ENCODE assay signal across 8 mouse cellular contexts in genomic region chr14:46885891-46886301, GRCm38 (mm10). TPM values are rescaled to one million over a fixed set of nuclear protein-coding genes. Genes with fewer than 3 reads are reported as not detected.
A peak's percentile ranks its signal among the peaks of the same experiment; 100 is the strongest.
DNase-seq lines count a peak whose midpoint lies in the region; ATAC-seq and TF ChIP-seq lines count a peak whose summit lies in the region.

No protein-coding gene starts in this region.

- H3K27ac ChIP-seq in forebrain, embryonic 11.5 days (ENCODE audit: low read depth, low read length), result no peak overlapping the region
- H3K27ac ChIP-seq in heart, postnatal 0 days (ENCODE audit: low read depth), result peak overlapping the region; percentile 96
- peak overlapping the region; percentile 95 for H3K27ac ChIP-seq in stomach, embryonic 16.5 days (ENCODE audit: low read length)

- H3K9ac ChIP-seq in forebrain, embryonic 11.5 days (ENCODE audit: low read length), result no peak overlapping the region
- peak overlapping the region; percentile 91 for H3K9ac ChIP-seq in heart, postnatal 0 days (replicated peaks; ENCODE audit: low read depth, low read length)
- peak overlapping the region; percentile 84 for H3K9ac ChIP-seq in stomach, embryonic 16.5 days (ENCODE audit: low read length)

- peak overlapping the region; percentile 58; the same call in 1 of the 2 replicates for H3K4me3 ChIP-seq in forebrain, embryonic 11.5 days (ENCODE audit: low read depth, low read length)
- H3K4me3 ChIP-seq in heart, postnatal 0 days (ENCODE audit: low read depth, low read length), result peak overlapping the region; percentile 72
- H3K4me3 ChIP-seq in stomach, embryonic 16.5 days (replicated peaks; ENCODE audit: low read length), result peak overlapping the region; percentile 72

- peak; percentile 64 for DNase-seq in 3T3-L1 (ENCODE audit: low read depth, low spot score)
- peak; percentile 11 for DNase-seq in adrenal gland, adult 8-10 months
- DNase-seq in forebrain, embryonic 11.5 days (ENCODE audit: low spot score), result peak; percentile 54
- DNase-seq in heart, postnatal 0 days (ENCODE audit: low spot score), result peak; percentile 86
- DNase-seq in kidney, postnatal 10 days, result peak; percentile 70
- DNase-seq in lung, postnatal 36 days, result peak; percentile 51
- no peak for DNase-seq in thymus, postnatal 14 days

- H3K4me1 ChIP-seq in forebrain, embryonic 11.5 days (replicated peaks; ENCODE audit: control insufficient read depth, insufficient read depth, low read length), result peaks cover 12% of the 10 kb centered on the region; the same call in 1 of the 2 replicates
- H3K4me1 ChIP-seq in heart, postnatal 0 days (ENCODE audit: control insufficient read depth, insufficient read depth), result peaks cover 34% of the 10 kb centered on the region
- peaks cover 8% of the 10 kb centered on the region for H3K4me1 ChIP-seq in stomach, embryonic 16.5 days (ENCODE audit: control insufficient read depth, insufficient read depth, low read length)

- no peaks in the 10 kb centered on the region; the same call in 1 of the 2 replicates for H3K27me3 ChIP-seq in forebrain, embryonic 11.5 days (ENCODE audit: control insufficient read depth, insufficient read depth, low read length)
- H3K27me3 ChIP-seq in heart, postnatal 0 days (ENCODE audit: control insufficient read depth, insufficient read depth, low read length), result no peaks in the 10 kb centered on the region
- no peaks in the 10 kb centered on the region for H3K27me3 ChIP-seq in stomach, embryonic 16.5 days (ENCODE audit: control insufficient read depth, insufficient read depth, low read length)

- TF ChIP-seq CTCF in heart, postnatal 0 days (IDR thresholded peaks at IDR 0.05; ENCODE audit: low read depth), result peak; percentile 28

- no peak for ATAC-seq in forebrain, embryonic 11.5 days (replicated peaks; ENCODE audit: low FRiP score)
- peak; percentile 40 for ATAC-seq in heart, postnatal 0 days (ENCODE audit: insufficient read depth, low read depth)
- ATAC-seq in stomach, embryonic 16.5 days (ENCODE audit: insufficient read depth, low FRiP score), result peak; percentile 45; the same call in 1 of the 2 replicates

- H3K9me3 ChIP-seq in forebrain, embryonic 11.5 days (ENCODE audit: control insufficient read depth, low read length), result no peaks in the 10 kb centered on the region
- H3K9me3 ChIP-seq in heart, postnatal 0 days (replicated peaks; ENCODE audit: control insufficient read depth, low read length), result no peaks in the 10 kb centered on the region
- H3K9me3 ChIP-seq in stomach, embryonic 16.5 days (replicated peaks; ENCODE audit: control insufficient read depth, low read length), result no peaks in the 10 kb centered on the region

- peak overlapping the region; percentile 80 for H3K4me2 ChIP-seq in forebrain, embryonic 11.5 days (ENCODE audit: low read depth, low read length, severe bottlenecking)
- peak overlapping the region; percentile 81 for H3K4me2 ChIP-seq in heart, postnatal 0 days (ENCODE audit: low read depth, low read length)
- H3K4me2 ChIP-seq in stomach, embryonic 16.5 days (ENCODE audit: low read depth, low read length), result peak overlapping the region; percentile 98

- no peak for TF ChIP-seq EP300 in heart, postnatal 0 days (IDR thresholded peaks at IDR 0.05; ENCODE audit: low read depth)

- no peaks in the 10 kb centered on the region for H3K36me3 ChIP-seq in forebrain, embryonic 11.5 days (ENCODE audit: control insufficient read depth, insufficient read depth, low read length)
- H3K36me3 ChIP-seq in heart, postnatal 0 days (replicated peaks; ENCODE audit: control insufficient read depth, insufficient read depth, low read length), result peaks cover 12% of the 10 kb centered on the region; the same call in 1 of the 2 replicates
- no peaks in the 10 kb centered on the region for H3K36me3 ChIP-seq in stomach, embryonic 16.5 days (ENCODE audit: control insufficient read depth, insufficient read depth, low read length)

- WGBS in forebrain, embryonic 11.5 days, result 29% methylated on average over 5 of the region's 5 CpGs
- 8% methylated on average over 5 of the region's 5 CpGs for WGBS in heart, postnatal 0 days
- 15% methylated on average over 5 of the region's 5 CpGs for WGBS in stomach, embryonic 16.5 days

RNA-seq across cellular contexts. Expression of gene Samd4, which starts 3.2 kb away (rescaled TPM):
- 10 to 100 TPM; 22.1 to 27.0 (median 25.8) TPM for total RNA-seq in adrenal gland, adult 8-10 months (2022)
- 2.9 and 4.2 TPM in 2 replicates for polyA plus RNA-seq in forebrain, embryonic 11.5 days (2014; fragmentation: Nextera tagmentation; extraction: Ambion mirVana)
- total RNA-seq in heart, postnatal 0 days (2014; rRNA removed; ENCODE audit: low replicate concordance), result 50.4 and 53.8 TPM in 2 replicates
- 12.5 and 12.7 TPM in 2 replicates for polyA plus RNA-seq in heart, postnatal 0 days (2015; fragmentation: Nextera tagmentation; extraction: Ambion mirVana)
- polyA plus RNA-seq in stomach, embryonic 16.5 days (2015; fragmentation: Nextera tagmentation; extraction: Ambion mirVana), result 6.7 and 7.0 TPM in 2 replicates

RNA-seq across cellular contexts. Expression of gene Cgrrf1, which starts 54.0 kb away (rescaled TPM):
- 10 to 100 TPM; 45.7 to 61.9 (median 57.2) TPM for total RNA-seq in adrenal gland, adult 8-10 months (2022)
- polyA plus RNA-seq in forebrain, embryonic 11.5 days (2014; fragmentation: Nextera tagmentation; extraction: Ambion mirVana), result 30.2 and 33.9 TPM in 2 replicates
- total RNA-seq in heart, postnatal 0 days (2014; rRNA removed; ENCODE audit: low replicate concordance), result 22.6 and 103 TPM in 2 replicates
- 43.5 and 45.7 TPM in 2 replicates for polyA plus RNA-seq in heart, postnatal 0 days (2015; fragmentation: Nextera tagmentation; extraction: Ambion mirVana)
- 22.8 and 25.0 TPM in 2 replicates for polyA plus RNA-seq in stomach, embryonic 16.5 days (2015; fragmentation: Nextera tagmentation; extraction: Ambion mirVana)
